Mouse (Mus musculus): ENCODE data around the gene Pcdh15. TPM values are rescaled to one million over a fixed set of nuclear protein-coding genes. Genes with fewer than 3 reads are reported as not detected.

Gene Pcdh15
- polyA plus RNA-seq, 1 experiment from 2014 or later: 1.0 TPM

- DNase-seq (ENCODE audit: low spot score): no peak
- H3K4me3 ChIP-seq (ENCODE audit: low read depth, low read length): no peak overlapping the region
- H3K9me3 ChIP-seq (replicated peaks; ENCODE audit: control insufficient read depth, low read length): no peaks in the 10 kb centered on the region
- no peak for ATAC-seq (replicated peaks; ENCODE audit: insufficient number of reproducible peaks, low FRiP score, low TSS enrichment, low read depth)
- H3K4me1 ChIP-seq (ENCODE audit: control insufficient read depth, insufficient read depth, low read length): no peaks in the 10 kb centered on the region
- H3K27me3 ChIP-seq (ENCODE audit: control insufficient read depth, insufficient read depth, low read length): no peaks in the 10 kb centered on the region
- 86% methylated on average over 2 of the region's 2 CpGs for WGBS
- H3K4me2 ChIP-seq (ENCODE audit: low read depth, low read length): no peak overlapping the region
- H3K36me3 ChIP-seq (replicated peaks; ENCODE audit: control insufficient read depth, insufficient read depth, low read depth, low read length): no peaks in the 10 kb centered on the region
- no peak overlapping the region for H3K9ac ChIP-seq (replicated peaks; ENCODE audit: low read length)
- H3K27ac ChIP-seq (replicated peaks; ENCODE audit: low read depth, low read length): no peak overlapping the region
Measured at GRCm38 (mm10) chr10:73384003-73384402, 284.9 kb downstream of the Pcdh15 start.

- DNase-seq (ENCODE audit: low spot score) (peak; percentile 5), ATAC-seq (replicated peaks; ENCODE audit: insufficient number of reproducible peaks, low FRiP score, low TSS enrichment, low read depth) (no peak)
- WGBS: 81% methylated on average over 1 of the region's 1 CpGs
- Histone ChIP-seq H3K27ac (replicated peaks; ENCODE audit: low read depth, low read length) (no peak overlapping the region), H3K4me3 (ENCODE audit: low read depth, low read length) (no peak overlapping the region), H3K36me3 (replicated peaks; ENCODE audit: control insufficient read depth, insufficient read depth, low read depth, low read length) (no peaks in the 10 kb centered on the region), H3K9ac (replicated peaks; ENCODE audit: low read length) (no peak overlapping the region), H3K9me3 (replicated peaks; ENCODE audit: control insufficient read depth, low read length) (no peaks in the 10 kb centered on the region), H3K4me2 (ENCODE audit: low read depth, low read length) (no peak overlapping the region), H3K27me3 (ENCODE audit: control insufficient read depth, insufficient read depth, low read length) (no peaks in the 10 kb centered on the region), H3K4me1 (ENCODE audit: control insufficient read depth, insufficient read depth, low read length) (no peaks in the 10 kb centered on the region)
Measured at GRCm38 (mm10) chr10:73400426-73400825, 301.3 kb downstream of the Pcdh15 start.

- no peaks in the 10 kb centered on the region for H3K9me3 ChIP-seq (replicated peaks; ENCODE audit: control insufficient read depth, low read length)
- no peaks in the 10 kb centered on the region for H3K4me1 ChIP-seq (ENCODE audit: control insufficient read depth, insufficient read depth, low read length)
Measured at GRCm38 (mm10) chr10:73425408-73425807, 326.3 kb downstream of the Pcdh15 start.

GRCm38 (mm10) chr10:73431345-73431744 lies 332.2 kb downstream of the Pcdh15 start:
- WGBS: 92% methylated on average over 3 of the region's 3 CpGs

More at GRCm38 (mm10) chr10:73425408-73425807, 326.3 kb downstream of the Pcdh15 start:
- H3K27me3 ChIP-seq (ENCODE audit: control insufficient read depth, insufficient read depth, low read length): no peaks in the 10 kb centered on the region
- ATAC-seq (replicated peaks; ENCODE audit: insufficient number of reproducible peaks, low FRiP score, low TSS enrichment, low read depth) (no peak), DNase-seq (ENCODE audit: low spot score) (no peak)
- 81% methylated on average over 3 of the region's 3 CpGs for WGBS
- H3K27ac ChIP-seq (replicated peaks; ENCODE audit: low read depth, low read length): no peak overlapping the region
- H3K9ac ChIP-seq (replicated peaks; ENCODE audit: low read length): no peak overlapping the region
- H3K4me2 ChIP-seq (ENCODE audit: low read depth, low read length): no peak overlapping the region
- H3K36me3 ChIP-seq (replicated peaks; ENCODE audit: control insufficient read depth, insufficient read depth, low read depth, low read length): no peaks in the 10 kb centered on the region
- H3K4me3 ChIP-seq (ENCODE audit: low read depth, low read length): no peak overlapping the region

GRCm38 (mm10) chr10:73484082-73484481 lies 384.9 kb downstream of the Pcdh15 start:
- Histone ChIP-seq H3K27me3 (ENCODE audit: control insufficient read depth, insufficient read depth, low read length) (no peaks in the 10 kb centered on the region), H3K9me3 (replicated peaks; ENCODE audit: control insufficient read depth, low read length) (no peaks in the 10 kb centered on the region), H3K36me3 (replicated peaks; ENCODE audit: control insufficient read depth, insufficient read depth, low read depth, low read length) (no peaks in the 10 kb centered on the region), H3K4me1 (ENCODE audit: control insufficient read depth, insufficient read depth, low read length) (no peaks in the 10 kb centered on the region), H3K27ac (replicated peaks; ENCODE audit: low read depth, low read length) (no peak overlapping the region), H3K9ac (replicated peaks; ENCODE audit: low read length) (no peak overlapping the region), H3K4me2 (ENCODE audit: low read depth, low read length) (no peak overlapping the region), H3K4me3 (ENCODE audit: low read depth, low read length) (no peak overlapping the region)
- no peak for ATAC-seq (replicated peaks; ENCODE audit: insufficient number of reproducible peaks, low FRiP score, low TSS enrichment, low read depth)
- 80% methylated on average over 2 of the region's 2 CpGs for WGBS
- DNase-seq (ENCODE audit: low spot score): no peak

More at GRCm38 (mm10) chr10:73431345-73431744, 332.2 kb downstream of the Pcdh15 start:
- DNase-seq (ENCODE audit: low spot score): no peak
- H3K9me3 ChIP-seq (replicated peaks; ENCODE audit: control insufficient read depth, low read length): no peaks in the 10 kb centered on the region
- no peak overlapping the region for H3K4me3 ChIP-seq (ENCODE audit: low read depth, low read length)
- H3K4me1 ChIP-seq (ENCODE audit: control insufficient read depth, insufficient read depth, low read length): no peaks in the 10 kb centered on the region
- no peak for ATAC-seq (replicated peaks; ENCODE audit: insufficient number of reproducible peaks, low FRiP score, low TSS enrichment, low read depth)
- no peaks in the 10 kb centered on the region for H3K36me3 ChIP-seq (replicated peaks; ENCODE audit: control insufficient read depth, insufficient read depth, low read depth, low read length)
- H3K4me2 ChIP-seq (ENCODE audit: low read depth, low read length): no peak overlapping the region
- no peak overlapping the region for H3K27ac ChIP-seq (replicated peaks; ENCODE audit: low read depth, low read length)
- no peaks in the 10 kb centered on the region for H3K27me3 ChIP-seq (ENCODE audit: control insufficient read depth, insufficient read depth, low read length)
- no peak overlapping the region for H3K9ac ChIP-seq (replicated peaks; ENCODE audit: low read length)

GRCm38 (mm10) chr10:73491654-73492053 lies 392.5 kb downstream of the Pcdh15 start:
- Histone ChIP-seq H3K4me3 (ENCODE audit: low read depth, low read length) (no peak overlapping the region), H3K27me3 (ENCODE audit: control insufficient read depth, insufficient read depth, low read length) (no peaks in the 10 kb centered on the region), H3K27ac (replicated peaks; ENCODE audit: low read depth, low read length) (no peak overlapping the region), H3K9ac (replicated peaks; ENCODE audit: low read length) (no peak overlapping the region), H3K9me3 (replicated peaks; ENCODE audit: control insufficient read depth, low read length) (no peaks in the 10 kb centered on the region), H3K4me1 (ENCODE audit: control insufficient read depth, insufficient read depth, low read length) (no peaks in the 10 kb centered on the region), H3K36me3 (replicated peaks; ENCODE audit: control insufficient read depth, insufficient read depth, low read depth, low read length) (no peaks in the 10 kb centered on the region), H3K4me2 (ENCODE audit: low read depth, low read length) (no peak overlapping the region)
- WGBS: 75% methylated on average over 5 of the region's 5 CpGs
- DNase-seq (ENCODE audit: low spot score) (no peak), ATAC-seq (replicated peaks; ENCODE audit: insufficient number of reproducible peaks, low FRiP score, low TSS enrichment, low read depth) (no peak)

- H3K36me3 ChIP-seq (replicated peaks; ENCODE audit: control insufficient read depth, insufficient read depth, low read depth, low read length): no peaks in the 10 kb centered on the region
- no peak overlapping the region for H3K4me3 ChIP-seq (ENCODE audit: low read depth, low read length)
- 88% methylated on average over 3 of the region's 3 CpGs for WGBS
- H3K4me1 ChIP-seq (ENCODE audit: control insufficient read depth, insufficient read depth, low read length): no peaks in the 10 kb centered on the region
- no peak for ATAC-seq (replicated peaks; ENCODE audit: insufficient number of reproducible peaks, low FRiP score, low TSS enrichment, low read depth)
- no peak overlapping the region for H3K4me2 ChIP-seq (ENCODE audit: low read depth, low read length)
- H3K9ac ChIP-seq (replicated peaks; ENCODE audit: low read length): no peak overlapping the region
- H3K9me3 ChIP-seq (replicated peaks; ENCODE audit: control insufficient read depth, low read length): no peaks in the 10 kb centered on the region
- no peaks in the 10 kb centered on the region for H3K27me3 ChIP-seq (ENCODE audit: control insufficient read depth, insufficient read depth, low read length)
- H3K27ac ChIP-seq (replicated peaks; ENCODE audit: low read depth, low read length): no peak overlapping the region
- DNase-seq (ENCODE audit: low spot score): no peak
Measured at GRCm38 (mm10) chr10:73514846-73515245, 415.7 kb downstream of the Pcdh15 start.

- Histone ChIP-seq H3K27ac (replicated peaks; ENCODE audit: low read depth, low read length) (no peak overlapping the region), H3K4me1 (ENCODE audit: control insufficient read depth, insufficient read depth, low read length) (no peaks in the 10 kb centered on the region), H3K4me2 (ENCODE audit: low read depth, low read length) (no peak overlapping the region), H3K9ac (replicated peaks; ENCODE audit: low read length) (no peak overlapping the region), H3K36me3 (replicated peaks; ENCODE audit: control insufficient read depth, insufficient read depth, low read depth, low read length) (no peaks in the 10 kb centered on the region), H3K27me3 (ENCODE audit: control insufficient read depth, insufficient read depth, low read length) (no peaks in the 10 kb centered on the region), H3K9me3 (replicated peaks; ENCODE audit: control insufficient read depth, low read length) (no peaks in the 10 kb centered on the region), H3K4me3 (ENCODE audit: low read depth, low read length) (no peak overlapping the region)
- ATAC-seq (replicated peaks; ENCODE audit: insufficient number of reproducible peaks, low FRiP score, low TSS enrichment, low read depth) (no peak), DNase-seq (ENCODE audit: low spot score) (no peak)
- 67% methylated on average over 2 of the region's 2 CpGs for WGBS
Measured at GRCm38 (mm10) chr10:73515742-73516141, 416.6 kb downstream of the Pcdh15 start.
